Mouse (Mus musculus) cerebellum, adult 8-10 months (tissue): ENCODE measurements at regions not wholly inside any gene's neighbourhood (a gene's known extent, or its start where the extent isn't known, plus 50 kb on each side); places are given as distances from the start of the nearest gene placed in this dataset.

ENCODE experiments used
- DNase-seq: peaks from one replicate; pipeline ENCODE4 v3.0.0; 2022

GRCm38 (mm10) chr2:12697209-12697608 is 226.6 kb upstream of the Pter start:
- DNase-seq, result no peak

DNA sequence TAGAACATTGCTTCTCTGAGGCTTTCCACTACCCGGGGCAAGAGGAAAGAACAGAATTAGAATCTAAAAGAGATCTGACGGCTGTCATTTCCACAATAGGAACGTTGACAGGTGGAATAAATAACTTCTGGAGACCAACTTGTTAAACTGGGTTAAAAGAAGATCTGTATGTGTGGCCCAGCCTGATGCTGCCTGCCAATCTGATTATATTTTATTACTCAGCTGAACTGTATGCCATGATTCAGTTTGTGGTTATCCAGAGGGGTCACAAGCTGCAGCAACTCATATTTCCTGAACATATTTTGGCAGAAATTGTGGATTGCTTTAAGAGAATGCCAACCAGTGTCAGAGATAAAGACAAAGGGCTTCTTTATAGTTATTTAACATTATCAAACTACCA is 224.5 kb upstream of the Pter start:
- DNase-seq, result no peak

GRCm38 (mm10) chr2:12707514-12707913 is 216.3 kb upstream of the Pter start:
- DNase-seq, result no peak

DNA sequence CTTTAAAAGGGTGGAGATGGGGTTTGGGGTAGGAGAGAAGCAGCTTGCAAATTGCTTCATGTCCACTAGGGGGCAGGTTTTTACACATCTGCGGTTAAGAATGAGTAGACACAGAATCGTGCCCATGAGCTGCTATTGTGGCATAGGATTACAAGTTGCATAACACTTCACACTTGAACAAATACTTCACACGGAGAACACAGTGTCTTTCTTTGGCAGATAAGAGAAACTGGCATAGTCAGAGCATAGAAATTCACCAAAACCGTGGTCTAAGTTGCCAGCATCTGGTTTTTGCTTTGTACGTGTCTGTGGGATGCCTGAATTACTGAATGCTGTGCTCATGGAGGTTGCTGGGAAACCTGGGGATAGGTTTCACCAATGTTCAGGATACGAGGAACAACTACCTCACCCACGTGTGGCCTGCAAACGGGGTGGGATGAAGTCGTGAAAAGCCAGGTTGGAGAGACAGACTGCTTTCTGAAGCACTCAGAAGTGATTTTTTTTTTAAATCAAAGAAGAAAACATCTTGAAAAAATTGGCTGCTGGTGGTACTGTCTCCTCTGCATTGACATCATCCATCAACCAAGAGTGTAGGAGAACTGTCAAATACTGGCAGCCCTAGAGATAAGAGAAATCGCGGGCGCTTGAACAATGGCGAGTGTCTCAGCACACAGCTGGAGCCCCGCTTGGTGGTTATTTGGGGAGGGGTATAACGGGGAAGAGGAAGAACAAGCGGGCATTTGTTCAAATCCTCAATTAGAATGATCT is 214.5 kb upstream of the Pter start:
- peak; percentile 28 for DNase-seq

DNA sequence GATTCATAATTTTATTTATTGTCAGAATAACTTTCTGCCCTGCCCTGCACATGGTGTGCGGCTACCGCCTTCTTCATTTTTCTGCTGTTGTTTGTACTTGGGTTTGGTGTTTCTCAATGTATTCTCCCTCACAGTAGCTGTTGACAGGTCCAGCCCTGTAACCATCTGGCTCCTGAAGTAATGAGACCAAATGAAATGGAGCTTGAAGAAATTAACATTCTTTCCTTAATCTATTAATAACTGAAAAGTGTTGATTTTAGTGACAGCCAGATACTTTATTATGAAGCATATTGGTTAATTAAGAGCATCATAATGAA is 214.0 kb upstream of the Pter start:
- no peak for DNase-seq

DNA sequence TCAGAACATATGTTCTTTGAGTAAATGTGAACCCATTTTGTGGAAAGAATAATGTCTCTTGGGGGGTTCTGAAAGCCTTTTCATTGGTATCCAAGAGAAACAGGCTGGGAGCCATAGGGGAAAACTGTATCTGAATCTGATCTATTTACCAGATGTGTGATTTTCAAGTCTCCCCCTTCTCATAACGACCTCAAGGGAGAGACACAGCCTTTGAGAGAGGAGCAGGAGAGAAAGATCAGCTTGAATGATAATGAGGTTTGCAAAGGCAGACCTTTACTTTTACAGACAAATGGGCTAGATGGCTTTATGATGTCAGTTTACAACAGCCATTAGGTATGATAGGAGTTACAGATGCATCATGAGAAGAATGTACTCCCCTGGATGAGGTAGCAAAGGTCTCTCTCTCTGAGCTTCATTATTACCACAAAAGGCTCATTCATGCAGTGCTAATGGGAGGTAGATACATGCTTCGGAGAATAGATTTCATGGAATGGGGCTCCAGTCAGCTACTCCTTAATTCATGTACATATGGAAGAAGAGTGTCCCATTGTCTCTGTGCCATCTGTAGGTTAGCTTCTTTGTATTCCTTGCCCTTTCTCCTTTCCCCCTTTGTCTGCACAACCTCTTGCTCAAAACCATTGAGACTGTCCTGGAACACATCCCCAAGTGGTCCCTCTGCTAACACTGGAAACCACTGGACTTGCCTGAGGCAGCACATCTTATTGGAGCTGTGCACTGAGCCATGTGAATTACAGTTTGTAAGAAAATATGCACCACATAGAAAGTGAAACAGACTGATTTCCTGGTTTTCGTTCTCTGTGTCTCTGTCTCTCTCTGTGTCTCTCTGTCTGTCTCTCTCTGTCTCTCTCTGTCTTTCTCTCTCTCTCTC is 207.5 kb upstream of the Pter start:
- no peak for DNase-seq

GRCm38 (mm10) chr2:12729251-12729650 is 194.6 kb upstream of the Pter start:
- no peak for DNase-seq

- DNase-seq, result no peak
Observed at GRCm38 (mm10) chr2:12737140-12737539, 186.7 kb upstream of the Pter start.

- no peak for DNase-seq
Observed at GRCm38 (mm10) chr2:12746856-12747255, 177.0 kb upstream of the Pter start.

GRCm38 (mm10) chr2:12758816-12759215 is 165.0 kb upstream of the Pter start:
- no peak for DNase-seq

DNA sequence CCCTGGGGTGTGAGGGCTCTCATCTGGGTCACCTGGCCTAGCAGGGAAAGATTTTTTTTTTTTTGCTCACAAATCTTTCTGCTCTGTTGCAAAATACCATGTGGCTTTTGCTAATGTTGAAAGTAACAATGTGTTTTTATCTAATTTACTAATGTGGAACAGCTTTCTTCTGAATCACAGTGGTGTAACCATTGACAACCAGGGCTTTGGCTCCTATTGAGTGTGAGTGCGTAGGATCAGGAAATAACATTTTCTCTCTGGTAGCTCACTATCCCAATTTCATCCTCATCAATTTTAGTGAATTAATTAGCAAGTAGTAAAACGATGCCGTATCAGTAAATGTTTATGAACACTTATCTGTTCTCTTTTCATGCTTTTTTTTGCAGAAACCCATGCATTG is 163.9 kb upstream of the Pter start:
- DNase-seq, result no peak

DNA sequence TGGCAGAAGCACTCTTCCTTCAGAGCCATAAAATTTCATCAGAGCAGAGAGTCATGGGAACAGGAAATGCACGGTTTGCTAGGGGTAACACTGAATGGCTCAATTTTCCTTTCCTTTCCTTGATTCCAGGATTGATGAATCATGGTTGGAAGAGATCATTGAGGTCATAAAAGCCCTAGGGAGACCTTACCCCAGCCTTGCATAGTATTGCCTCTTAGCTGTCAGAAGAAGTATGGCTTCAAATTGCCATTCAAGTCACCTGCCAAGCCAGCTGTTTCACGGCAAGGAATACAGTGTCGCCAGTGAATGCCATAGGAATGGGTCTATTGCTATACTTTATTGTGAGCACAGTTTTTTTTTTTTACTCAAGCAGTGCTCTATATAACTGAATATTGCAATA is 162.4 kb upstream of the Pter start:
- no peak for DNase-seq

DNA sequence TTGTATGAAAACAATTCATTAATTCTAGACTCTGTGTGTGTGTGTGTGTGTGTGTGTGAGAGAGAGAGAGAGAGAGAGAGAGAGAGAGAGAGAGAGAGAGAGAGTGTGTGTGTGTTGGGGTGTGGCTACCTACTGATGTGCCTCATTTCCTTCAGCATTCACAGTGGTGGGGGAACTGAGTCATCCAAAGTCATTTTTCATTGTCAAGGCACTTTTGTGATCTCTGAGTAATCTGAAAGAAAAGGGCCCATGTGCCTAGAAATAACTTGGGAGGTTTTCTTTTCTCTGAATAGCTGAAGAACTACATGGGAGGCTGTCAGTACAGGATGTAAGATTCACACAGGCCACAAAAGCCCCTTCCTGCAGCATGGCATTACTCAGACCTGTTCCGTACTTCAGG is 159.3 kb upstream of the Pter start:
- no peak for DNase-seq

DNA sequence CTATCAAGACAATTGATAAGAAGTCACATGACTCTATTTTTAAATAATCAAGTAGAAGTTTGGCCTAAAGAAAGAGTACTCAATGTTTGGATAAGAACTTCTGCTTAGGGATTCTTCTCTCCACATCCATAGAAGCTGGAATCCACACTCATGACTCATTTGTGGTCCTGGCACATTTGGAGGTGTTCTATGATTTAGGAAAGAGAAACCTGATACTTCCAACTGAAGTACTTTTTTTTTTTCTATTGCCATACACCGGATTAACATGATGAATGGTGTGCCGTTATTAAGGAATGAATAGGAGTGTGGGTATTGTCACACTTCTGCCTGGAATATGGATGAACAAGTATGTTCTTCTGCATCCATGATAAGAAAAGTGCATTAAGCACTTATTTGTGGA is 158.5 kb upstream of the Pter start:
- DNase-seq, result no peak

DNA sequence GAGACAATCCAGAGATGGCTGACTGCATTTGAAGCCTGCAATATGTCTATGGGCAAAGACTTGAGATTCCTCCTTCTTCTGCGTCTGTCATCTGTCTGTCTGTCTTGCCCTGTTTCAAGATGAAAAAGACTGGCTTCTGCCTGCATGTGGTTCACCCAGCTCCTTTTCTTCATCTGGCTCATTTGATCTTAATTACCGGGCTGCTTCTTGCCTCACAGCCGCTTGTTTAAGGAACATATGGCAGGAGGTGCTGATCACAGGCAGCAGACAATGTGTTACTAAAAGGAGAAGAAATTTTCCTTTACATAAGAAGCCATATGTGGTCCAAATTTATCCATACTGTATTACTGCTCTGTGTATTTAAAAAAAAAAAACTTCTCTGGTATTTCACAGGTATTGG is 147.0 kb upstream of the Pter start:
- no peak for DNase-seq

- DNase-seq, result no peak
Observed at GRCm38 (mm10) chr2:12777696-12778095, 146.1 kb upstream of the Pter start.

GRCm38 (mm10) chr2:12792596-12792995 is 131.2 kb upstream of the Pter start:
- DNase-seq, result no peak

DNA sequence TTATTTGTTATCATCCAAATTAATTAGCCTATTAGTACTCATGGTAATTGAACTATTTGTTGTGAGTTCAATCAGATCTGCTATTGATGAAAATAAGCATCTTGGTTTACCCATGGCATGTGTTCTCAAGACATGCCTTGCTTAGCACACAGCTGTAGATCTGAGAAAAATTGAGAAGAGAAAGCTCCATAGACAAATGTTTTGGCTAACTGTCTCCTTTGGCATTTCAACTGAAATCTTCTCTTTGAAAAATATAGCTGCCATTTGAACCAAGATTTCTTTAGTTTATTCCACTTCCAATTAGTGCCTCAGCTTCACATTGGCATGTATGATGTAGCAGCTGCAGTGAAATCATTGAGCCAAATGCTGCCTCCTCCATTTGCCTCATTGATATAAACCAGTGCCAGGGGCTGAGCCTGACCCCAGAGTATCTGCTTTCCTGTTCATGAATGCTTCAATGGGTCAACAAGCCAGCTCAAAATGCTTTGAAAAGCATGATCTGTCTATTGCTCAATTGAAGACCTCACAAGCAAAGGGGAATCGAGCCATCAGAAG is 126.1 kb upstream of the Pter start:
- DNase-seq, result no peak

DNA sequence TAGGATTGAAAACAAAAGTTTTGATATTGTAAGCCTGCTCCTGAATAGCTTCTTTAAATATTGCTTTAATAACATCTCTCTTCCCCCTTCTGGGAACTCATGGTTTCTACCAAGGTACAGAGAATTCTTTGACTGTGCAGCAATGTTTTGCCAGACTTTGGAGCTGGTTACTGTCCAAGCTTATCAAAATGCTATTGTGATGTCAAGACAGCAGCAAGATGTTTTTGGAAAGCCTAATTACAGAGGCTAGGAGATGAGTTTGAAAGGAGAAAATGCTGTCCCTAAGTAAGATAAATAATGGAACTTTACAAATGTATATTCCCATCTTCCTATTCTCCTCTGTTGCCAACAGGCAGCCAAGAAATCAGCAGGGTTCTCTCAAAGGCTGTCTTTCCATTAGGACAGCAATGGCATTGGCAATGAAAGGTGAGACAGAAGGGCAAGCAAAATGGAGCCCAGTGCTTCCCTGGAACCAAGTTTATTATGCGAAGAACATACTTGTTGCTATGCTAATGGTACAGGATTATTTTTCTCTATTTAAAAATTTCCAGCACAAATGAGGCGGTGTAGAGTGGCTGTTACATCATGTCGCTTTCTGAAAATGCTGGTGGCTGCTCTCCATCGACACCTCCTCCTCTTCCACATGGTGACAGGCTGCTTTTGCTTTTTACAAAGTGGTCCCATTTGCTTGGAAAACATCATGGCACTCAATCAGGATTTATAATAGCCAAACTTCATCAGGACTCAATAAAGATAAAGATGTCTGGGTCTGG is 124.5 kb upstream of the Pter start:
- no peak for DNase-seq

DNA sequence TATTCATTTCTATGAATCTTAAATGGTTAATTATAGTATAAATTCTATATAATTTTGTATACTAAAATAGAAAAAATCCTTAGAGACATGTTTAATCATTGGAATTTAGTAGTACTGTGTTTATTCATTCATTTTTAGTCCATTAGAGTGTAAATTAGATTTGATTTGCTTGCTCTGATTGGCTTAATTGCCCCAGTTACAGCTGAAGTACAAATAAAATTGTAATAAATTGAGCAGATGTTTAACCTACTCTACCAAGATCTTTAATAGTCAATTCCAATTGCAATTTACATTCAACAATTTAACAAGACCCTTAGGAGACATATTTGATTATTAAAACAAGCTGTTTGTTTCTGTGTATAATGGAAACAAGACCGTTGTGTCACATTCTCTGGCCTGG is 121.2 kb upstream of the Pter start:
- no peak for DNase-seq

GRCm38 (mm10) chr2:12805096-12805495 is 118.7 kb upstream of the Pter start:
- DNase-seq, result no peak

DNA sequence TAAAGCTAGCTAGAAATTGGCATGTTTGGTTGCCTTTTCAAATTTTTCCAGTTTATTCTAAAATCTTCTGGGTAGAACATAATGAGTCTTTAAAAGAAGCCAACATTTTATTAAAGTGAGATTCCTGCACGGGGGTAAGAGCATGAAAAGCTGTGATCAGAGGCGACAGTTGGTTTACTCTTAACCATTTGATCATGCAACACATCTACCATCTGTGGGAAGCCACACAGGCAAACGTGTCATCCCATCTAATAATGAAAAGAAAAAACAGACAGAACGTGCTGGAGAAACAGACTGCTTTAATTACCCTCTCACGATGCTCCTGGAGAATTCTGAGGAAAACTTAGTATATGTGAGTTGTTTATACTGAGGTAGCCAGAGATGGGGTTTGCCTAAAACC is 115.4 kb upstream of the Pter start:
- DNase-seq, result no peak

DNA sequence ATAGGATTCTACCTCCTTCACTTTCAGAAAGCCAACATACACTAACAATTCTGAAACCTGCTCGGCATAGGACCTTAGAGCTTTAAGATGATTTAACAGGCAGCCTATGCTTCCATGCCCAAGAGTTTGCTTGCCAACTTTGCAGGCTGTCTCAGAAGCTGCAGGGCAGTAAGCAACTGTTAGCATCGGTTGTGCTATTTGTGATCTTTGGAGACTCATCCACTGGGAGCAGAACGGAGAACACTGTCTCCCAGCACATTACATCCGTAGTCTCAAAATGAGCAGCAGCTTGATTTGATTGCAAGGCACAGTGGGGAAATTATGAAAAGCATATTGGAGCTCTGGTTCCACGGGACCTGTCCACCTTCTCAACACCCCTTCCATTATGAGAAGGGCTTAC is 108.5 kb upstream of the Pter start:
- DNase-seq, result no peak
